Mouse (Mus musculus) CD4-positive, CD25-positive, alpha-beta regulatory T cell, adult 2 months (primary cell): Measurements from ENCODE around the gene Atp6v1d.

Source experiments
- DNase-seq: peaks from one replicate; pipeline ENCODE4 v3.0.0-alpha.2; 2012; ENCODE audit warnings: low read depth, low spot score

Atp6v1d gene

GRCm38 (mm10) chr12:78794236-78794635, 67.2 kb downstream of the Atp6v1d start:
- DNase-seq, result no peak

DNA sequence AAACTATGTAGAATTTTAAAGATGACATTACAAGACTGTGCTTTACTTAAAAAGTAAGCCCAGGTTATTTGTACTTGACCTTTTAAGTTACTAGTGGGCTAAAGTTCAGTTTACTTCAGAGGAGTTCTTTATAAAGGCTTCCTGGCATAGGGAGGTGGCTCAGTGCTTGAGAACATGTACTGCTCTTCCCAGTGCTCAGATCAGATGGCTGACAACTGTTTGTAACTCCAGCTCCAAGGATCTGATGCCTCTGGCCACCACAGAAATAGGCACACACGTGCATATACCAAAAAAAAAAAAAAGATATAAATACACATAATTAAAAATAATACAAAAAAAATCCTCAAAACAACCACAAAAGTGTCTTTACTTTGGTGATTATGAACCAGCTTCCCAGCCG, 70.6 kb downstream of the Atp6v1d start:
- DNase-seq, result no peak
